Mouse (Mus musculus) ES-CJ7 (cell line): Measurements from ENCODE around the gene Angptl6.

Source experiments
- DNase-seq: peaks from one replicate; pipeline ENCODE4 v3.0.0; 2011; ENCODE audit warnings: low read depth, low spot score

Angptl6 gene

DNA sequence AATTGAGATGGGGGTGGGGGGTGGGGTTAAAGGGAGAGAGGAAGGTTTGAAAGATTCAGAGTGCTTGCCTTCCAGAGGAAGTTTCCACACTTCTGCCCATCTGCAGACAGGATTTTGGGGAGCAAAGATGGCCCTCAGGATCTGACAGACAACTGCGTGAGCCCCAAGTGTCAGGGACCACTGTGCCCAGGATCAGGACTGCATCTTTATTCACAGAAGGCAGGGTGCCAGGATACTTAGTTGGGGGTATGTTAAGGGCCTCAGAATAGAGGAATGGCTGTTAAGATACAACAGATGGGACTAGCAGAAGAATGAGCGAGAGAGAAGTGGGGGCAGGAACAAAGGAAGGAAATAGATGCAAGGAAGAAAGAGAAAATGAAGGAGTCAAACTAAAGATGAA is 7.0 kb upstream of the Angptl6 start:
- DNase-seq: no peak

DNA sequence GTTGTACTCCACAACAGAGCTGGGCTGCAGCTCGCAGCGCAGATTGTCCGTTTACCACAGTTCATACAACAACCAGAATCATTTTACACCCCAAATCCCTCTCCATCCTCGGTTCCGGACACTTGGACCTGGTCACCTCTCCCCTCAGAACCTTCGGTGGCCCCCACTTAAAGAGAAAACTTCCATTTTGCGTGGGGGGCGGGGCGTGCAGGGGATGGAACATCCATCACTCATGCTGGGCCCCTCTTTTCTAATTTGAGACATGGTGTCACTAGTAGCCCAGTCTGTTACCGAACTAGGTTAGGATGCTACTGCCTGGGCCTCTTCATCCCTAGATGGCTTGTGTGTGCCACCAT is 839 bp downstream of the Angptl6 start:
- DNase-seq: no peak

- DNase-seq: peak; percentile 99
Observed at GRCm38 (mm10) chr9:20878041-20878709, 1.4 kb downstream of the Angptl6 start.

DNA sequence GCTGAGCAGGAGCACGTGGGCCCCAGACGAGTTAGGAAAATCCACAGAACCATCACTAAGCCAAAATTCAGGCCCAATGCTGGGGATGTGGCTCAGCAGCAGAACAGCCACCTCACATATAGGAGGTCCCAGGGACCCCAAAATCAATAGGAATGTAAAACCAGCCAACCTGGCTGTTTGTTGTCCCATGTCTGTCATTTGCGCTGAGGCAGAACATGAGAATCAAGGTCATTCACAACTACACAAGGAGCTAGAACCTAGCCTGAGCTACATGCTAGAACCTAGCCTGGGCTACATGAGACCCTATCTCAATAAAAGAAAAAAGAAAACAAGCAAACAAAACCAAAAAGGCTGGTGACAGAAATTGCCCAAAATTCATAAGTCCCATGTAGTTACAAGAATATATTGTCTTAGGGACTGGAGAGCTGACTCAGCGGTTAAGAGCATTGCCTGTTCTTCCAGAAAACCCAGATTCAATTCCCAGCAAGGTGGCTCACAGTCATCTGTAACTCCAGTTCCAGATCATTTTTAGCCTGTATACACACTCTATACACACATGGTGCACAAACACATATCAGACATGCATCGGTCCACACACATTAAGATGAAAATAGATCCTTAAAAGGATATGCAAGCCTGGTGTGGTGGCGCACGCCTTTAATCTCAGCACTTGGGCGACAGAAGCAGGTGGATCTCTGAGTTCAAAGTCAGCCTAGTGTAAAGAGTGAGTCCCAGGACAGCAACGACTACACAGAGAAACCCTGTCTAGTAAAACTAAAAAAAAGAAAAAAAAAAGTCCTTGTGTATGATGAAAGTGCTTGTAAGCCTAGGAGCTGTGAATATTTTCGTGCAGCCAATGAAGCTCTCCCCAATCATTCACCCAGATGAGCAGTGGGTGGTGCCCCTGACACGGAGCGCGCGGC is 2.1 kb downstream of the Angptl6 start:
- DNase-seq: no peak

DNA sequence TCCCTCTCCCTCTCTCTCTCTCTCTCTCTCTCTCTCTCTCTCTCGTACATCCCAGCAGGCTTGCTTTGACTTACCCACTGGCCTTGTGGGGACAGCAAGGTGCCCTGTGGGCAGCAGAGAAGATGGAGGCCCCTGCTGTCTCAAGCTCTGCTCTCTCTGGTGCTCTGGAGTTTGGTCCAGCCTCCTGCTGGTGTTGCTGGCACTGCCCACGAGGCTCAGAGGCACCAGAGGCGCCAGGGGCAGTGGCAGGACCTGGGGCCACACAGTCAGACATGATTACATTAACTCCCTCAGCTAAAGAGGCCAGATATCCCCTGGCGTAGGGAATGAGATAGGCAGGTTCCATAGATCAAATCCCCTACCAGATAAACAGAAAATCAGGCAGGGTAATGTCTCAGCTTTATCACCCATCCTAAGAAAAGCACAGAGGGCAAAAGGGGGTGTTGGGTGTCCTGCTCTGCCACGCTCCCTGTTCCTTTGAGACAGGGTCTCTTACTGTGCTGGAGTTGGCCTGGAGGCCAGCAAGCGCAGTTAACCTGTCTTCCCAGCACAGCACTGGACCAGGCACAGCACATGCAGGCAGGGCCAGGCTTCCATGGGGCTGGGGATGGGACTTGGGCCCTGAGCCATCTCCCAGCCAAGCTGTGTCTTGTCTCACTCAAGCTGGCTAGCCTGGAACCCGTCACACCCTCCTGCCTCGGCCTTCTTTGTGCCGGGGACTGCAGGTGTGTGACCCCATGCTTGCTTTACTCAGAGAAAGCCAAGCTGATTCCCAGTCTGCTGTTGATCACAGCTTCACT is 3.0 kb downstream of the Angptl6 start:
- no peak for DNase-seq

DNA sequence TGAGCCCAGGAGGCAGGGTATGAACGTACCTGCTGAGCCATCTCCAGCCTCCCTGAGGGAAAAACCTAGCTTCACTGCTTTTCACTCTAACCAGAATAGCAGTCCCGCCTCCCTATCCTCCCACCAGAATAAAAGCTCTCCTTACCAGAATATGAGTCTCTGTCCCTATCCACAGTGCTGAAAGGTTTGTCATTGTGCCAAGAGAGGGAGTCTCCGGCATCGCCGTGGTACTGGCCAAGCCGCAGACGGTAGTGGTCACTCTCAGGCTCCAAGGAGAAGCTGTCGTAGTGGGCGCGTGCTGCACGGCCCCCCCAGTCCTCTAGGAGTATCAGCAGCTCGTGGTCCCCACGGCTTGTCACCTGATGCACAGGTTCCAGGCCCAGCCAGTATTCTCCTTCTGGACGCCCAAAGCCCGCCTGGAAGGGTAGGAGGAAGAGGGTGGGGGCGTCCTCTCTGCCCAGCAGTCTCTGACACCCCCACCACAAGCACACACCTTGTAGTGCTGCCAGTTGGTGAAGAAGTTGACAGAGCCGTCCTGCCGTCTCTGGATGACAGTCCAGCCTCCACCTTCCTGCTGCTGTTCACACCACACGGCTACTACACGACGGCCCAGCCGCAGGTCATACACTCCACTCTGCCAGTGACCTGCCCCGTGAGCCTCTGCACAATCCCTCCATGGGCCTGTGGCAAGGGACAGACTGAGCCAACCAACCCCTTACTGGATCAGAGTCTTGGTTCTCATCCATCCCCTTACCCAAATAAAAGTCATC is 4.3 kb downstream of the Angptl6 start:
- DNase-seq: peak; percentile 59

GRCm38 (mm10) chr9:20873521-20873920 is 6.0 kb downstream of the Angptl6 start:
- DNase-seq: no peak

- DNase-seq: no peak
Observed at GRCm38 (mm10) chr9:20872991-20873390, 6.5 kb downstream of the Angptl6 start.

GRCm38 (mm10) chr9:20870211-20871173 is 9.0 kb downstream of the Angptl6 start:
- peak; percentile 60 for DNase-seq

GRCm38 (mm10) chr9:20869246-20869645 is 10.3 kb downstream of the Angptl6 start:
- DNase-seq: no peak

GRCm38 (mm10) chr9:20868448-20869001 is 11.0 kb downstream of the Angptl6 start, which contains the start of gene A230050P20Rik:
A230050P20Rik (plus strand) TSS chr9:20868642.
- peak; percentile 76 for DNase-seq

GRCm38 (mm10) chr9:20866879-20867278 is 12.6 kb downstream of the Angptl6 start:
- DNase-seq: no peak

DNA sequence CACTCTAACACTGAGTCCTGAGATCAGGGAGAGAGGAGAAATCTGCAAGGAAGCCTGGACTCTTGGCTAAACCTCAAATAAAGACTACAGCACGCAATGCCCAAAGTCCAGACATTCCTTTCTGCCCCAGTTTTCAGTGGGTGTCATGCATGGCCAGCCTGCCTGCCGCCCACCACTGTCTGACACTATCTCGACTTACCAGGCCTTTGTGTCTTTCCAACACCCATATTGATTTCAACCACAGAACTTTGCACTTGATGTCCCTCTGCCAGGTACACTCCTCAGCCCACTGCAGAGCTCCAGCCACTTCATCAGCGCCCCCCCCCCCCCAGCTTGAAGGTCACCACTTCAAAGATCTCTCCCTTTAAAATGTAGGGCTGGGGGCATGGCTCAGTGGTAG is 17.3 kb downstream of the Angptl6 start:
- no peak for DNase-seq

DNA sequence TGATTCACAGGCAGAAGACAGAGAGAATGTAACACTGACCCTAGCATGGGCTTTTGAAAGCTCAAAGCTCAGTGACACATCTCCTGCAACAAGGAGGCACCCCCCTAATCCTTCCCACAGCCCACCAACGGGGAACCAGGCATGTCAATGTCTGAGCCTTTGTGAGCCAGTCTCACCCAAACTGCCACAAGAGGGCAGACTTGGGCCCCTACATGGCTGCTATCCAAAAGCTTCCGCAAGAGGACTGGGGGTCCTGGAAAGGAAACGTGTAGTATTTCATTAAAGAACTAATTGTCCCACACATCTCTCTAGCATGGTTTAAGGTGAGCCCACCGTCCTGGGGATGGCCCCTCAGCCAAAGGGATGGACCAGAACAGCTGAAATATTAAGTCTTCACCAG is 17.7 kb downstream of the Angptl6 start:
- peak; percentile 78 for DNase-seq

- peak; percentile 47 for DNase-seq
Observed at GRCm38 (mm10) chr9:20859926-20860325, 19.6 kb downstream of the Angptl6 start.

- peak; percentile 86 for DNase-seq
Observed at GRCm38 (mm10) chr9:20857131-20857530, 22.4 kb downstream of the Angptl6 start.

DNA sequence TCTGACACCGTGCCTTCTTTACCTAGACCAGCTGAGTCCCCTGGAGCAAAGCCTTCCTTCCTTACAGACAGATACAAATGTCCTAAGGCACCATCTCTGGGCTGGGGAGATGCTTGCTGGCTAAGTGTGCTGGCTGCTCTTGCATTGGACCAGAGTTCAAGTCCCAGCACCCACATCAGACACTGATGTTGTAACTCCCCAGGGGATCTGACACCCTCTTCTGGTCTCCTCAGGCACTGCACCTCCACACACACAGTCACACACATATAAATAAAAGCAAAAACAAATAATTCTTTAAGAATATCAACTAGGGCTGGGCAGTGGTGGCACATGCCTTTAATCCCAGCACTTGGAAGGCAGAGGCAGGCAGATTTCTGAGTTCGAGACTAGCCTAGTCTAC is 29.3 kb downstream of the Angptl6 start:
- no peak for DNase-seq

DNA sequence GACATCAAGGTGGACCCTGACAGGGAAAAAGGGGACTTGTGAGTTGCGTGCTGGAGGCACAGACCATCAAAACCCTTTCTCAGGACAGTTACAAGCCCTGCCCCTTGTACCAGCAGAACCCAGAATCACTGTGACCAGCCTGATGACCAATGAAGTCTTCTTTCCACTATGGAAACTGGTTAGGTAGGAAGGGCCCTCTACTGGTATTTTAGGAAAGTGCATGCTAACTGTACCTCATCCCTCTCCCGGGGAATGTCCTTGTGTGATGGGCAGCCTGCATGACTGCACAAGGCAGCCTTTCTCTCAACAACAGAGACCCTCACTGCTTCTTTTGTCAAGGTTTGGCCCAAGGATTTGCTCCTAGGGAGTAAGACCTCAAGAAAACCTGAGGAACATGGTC is 36.9 kb downstream of the Angptl6 start:
- DNase-seq: peak; percentile 43

DNA sequence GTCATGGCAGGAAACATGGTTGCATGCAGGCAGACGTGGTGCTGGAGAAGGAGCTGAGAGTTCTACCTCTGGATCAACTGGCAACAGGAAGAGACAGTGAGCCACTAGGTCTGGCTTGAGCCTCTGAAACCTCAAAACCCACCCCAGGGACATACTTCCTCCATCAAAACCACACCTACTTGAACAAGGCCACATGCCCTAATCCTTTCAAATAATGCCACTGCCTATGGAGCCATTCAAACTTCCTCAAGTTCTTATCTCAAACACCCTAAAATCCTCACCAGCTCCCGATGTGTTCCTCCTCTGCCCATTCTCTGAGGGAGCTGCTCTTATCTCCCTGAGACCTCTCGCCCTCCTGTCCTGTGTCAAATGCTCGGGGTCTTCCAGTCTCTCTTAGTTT is 37.3 kb downstream of the Angptl6 start:
- DNase-seq: no peak

- no peak for DNase-seq
Observed at GRCm38 (mm10) chr9:20838931-20839330, 40.6 kb downstream of the Angptl6 start.
